Mouse (Mus musculus) E14TG2a.4 (cell line): ENCODE data around the gene Immp2l.

Source experiments
- CTCF ChIP-seq: conservative IDR thresholded peaks from 2 replicates; pipeline ENCODE4 v1.5.1; 2014; ENCODE audit warnings: low read length
- NANOG ChIP-seq: IDR thresholded peaks from 2 replicates; pipeline ENCODE4 v1.6.1; 2014; ENCODE audit warnings: borderline replicate concordance, low read length, mixed read lengths

DNA sequence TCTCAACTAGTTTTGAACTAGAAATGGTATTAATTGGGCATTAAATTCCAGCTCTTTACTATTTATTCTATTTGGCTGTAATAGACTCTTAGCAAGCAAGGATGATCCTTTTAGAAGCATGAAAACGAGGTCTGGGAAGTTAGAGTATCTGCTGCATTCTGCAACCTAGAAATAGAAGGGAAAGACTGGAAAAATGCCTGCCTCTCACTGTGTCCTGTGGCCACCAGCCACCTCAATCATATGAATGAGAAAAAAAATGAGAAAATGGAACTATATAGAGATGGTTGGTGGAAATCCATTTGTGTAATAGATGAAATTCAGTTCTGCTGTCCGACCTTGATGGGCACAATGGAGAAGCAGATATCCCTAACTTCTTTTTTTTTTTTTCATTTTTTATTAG is 810.8 kb downstream of the Immp2l start:
- no peak for TF ChIP-seq CTCF
- TF ChIP-seq NANOG = no peak
